Mouse (Mus musculus): ENCODE data around the gene Tas2r115. TPM values are rescaled to one million over a fixed set of nuclear protein-coding genes. Genes with fewer than 3 reads are reported as not detected.
"Not testable (repeated sequence)": the region's sequence is repeated elsewhere in the genome, so short reads cannot be mapped to it uniquely, and the experiment has no call there.

Gene Tas2r115
- not detected in 2 replicates for polyA plus RNA-seq (2012; rRNA removed)

GRCm38 (mm10) chr6:132737935-132738334 lies at the start of gene Tas2r115:
Gene Tas2r115, minus strand, starts transcription at chr6:132738035.
- no peak for DNase-seq (ENCODE audit: low spot score)

- DNase-seq (ENCODE audit: low spot score) = no peak
These were observed 40.2 kb upstream of the Tas2r115 start, which contains the start of gene Tas2r136 for GRCm38 (mm10) chr6:132778062-132778461. Gene Tas2r136, minus strand, starts transcription at chr6:132778162.

GRCm38 (mm10) chr6:132761831-132762230 lies 24.0 kb upstream of the Tas2r115 start, which contains the start of gene Tas2r102:
Gene Tas2r102, plus strand, starts transcription at chr6:132762131.
- no peak for DNase-seq (ENCODE audit: low spot score)

GRCm38 (mm10) chr6:132754430-132754829 lies 16.6 kb upstream of the Tas2r115 start, which contains the start of gene Tas2r124:
Gene Tas2r124, plus strand, starts transcription at chr6:132754730.
- no peak for DNase-seq (ENCODE audit: low spot score)

- DNase-seq (ENCODE audit: low spot score) = no peak
These were observed 12.4 kb upstream of the Tas2r115 start for GRCm38 (mm10) chr6:132750206-132750605.

- DNase-seq (ENCODE audit: low spot score) = no peak
These were observed 26.0 kb downstream of the Tas2r115 start, which contains the start of gene Tas2r122 for GRCm38 (mm10) chr6:132711828-132712227. Gene Tas2r122, minus strand, starts transcription at chr6:132711928.

- DNase-seq (ENCODE audit: low spot score) = no peak
These were observed 36.9 kb downstream of the Tas2r115 start, which contains the start of gene Tas2r121 for GRCm38 (mm10) chr6:132700907-132701306. Gene Tas2r121, minus strand, starts transcription at chr6:132701007.

- not testable (repeated sequence) for DNase-seq (ENCODE audit: low spot score)
These were observed 46.2 kb downstream of the Tas2r115 start for GRCm38 (mm10) chr6:132691596-132691995.

Other genes with a start within 250 kb of the Tas2r115 start
- not detected in 2 replicates for gene Prh1, start 168.2 kb downstream of the Tas2r115 start, polyA plus RNA-seq (2012; rRNA removed)
- gene Prp2, start 142.1 kb downstream of the Tas2r115 start, polyA plus RNA-seq (2012; rRNA removed) = not detected in 2 replicates
- gene A630073D07Rik, start 86.5 kb downstream of the Tas2r115 start, polyA plus RNA-seq (2012; rRNA removed) = not detected in 2 replicates
- not detected in 2 replicates for gene Tas2r120, start 81.1 kb downstream of the Tas2r115 start, polyA plus RNA-seq (2012; rRNA removed)
- gene Tas2r121, start 37.0 kb downstream of the Tas2r115 start, polyA plus RNA-seq (2012; rRNA removed) = not detected in 2 replicates
- gene Tas2r122, start 26.1 kb downstream of the Tas2r115 start, polyA plus RNA-seq (2012; rRNA removed) = not detected in 2 replicates
- not detected in 2 replicates for gene Tas2r124, start 16.7 kb upstream of the Tas2r115 start, polyA plus RNA-seq (2012; rRNA removed)
- not detected in 2 replicates for gene Tas2r102, start 24.1 kb upstream of the Tas2r115 start, polyA plus RNA-seq (2012; rRNA removed)
- gene Tas2r136, start 40.1 kb upstream of the Tas2r115 start, polyA plus RNA-seq (2012; rRNA removed) = not detected in 2 replicates
- gene Tas2r117, start 64.8 kb upstream of the Tas2r115 start, polyA plus RNA-seq (2012; rRNA removed) = not detected in 2 replicates
- not detected in 2 replicates for gene Tas2r123, start 109.1 kb upstream of the Tas2r115 start, polyA plus RNA-seq (2012; rRNA removed)
- gene Tas2r116, start 117.4 kb upstream of the Tas2r115 start, polyA plus RNA-seq (2012; rRNA removed) = not detected in 2 replicates
- gene Tas2r110, start 130.0 kb upstream of the Tas2r115 start, polyA plus RNA-seq (2012; rRNA removed) = not detected in 2 replicates
- not detected in 2 replicates for gene Tas2r113, start 155.0 kb upstream of the Tas2r115 start, polyA plus RNA-seq (2012; rRNA removed)
- gene Tas2r125, start 171.6 kb upstream of the Tas2r115 start, polyA plus RNA-seq (2012; rRNA removed) = not detected in 2 replicates
- gene Tas2r129, start 213.1 kb upstream of the Tas2r115 start, polyA plus RNA-seq (2012; rRNA removed) = not detected in 2 replicates
- gene Tas2r131, start 219.9 kb upstream of the Tas2r115 start, polyA plus RNA-seq (2012; rRNA removed) = not detected in 2 replicates
- gene Tas2r109, start 242.9 kb upstream of the Tas2r115 start, polyA plus RNA-seq (2012; rRNA removed) = not detected in 2 replicates